Mouse (Mus musculus) heart, embryonic 13.5 days (tissue): ENCODE results near the gene Hacd3. TPM values are rescaled to one million over a fixed set of nuclear protein-coding genes. Genes with fewer than 3 reads are reported as not detected.

Experiments
- ATAC-seq: fragments of 200-750 bp; cut with Nextera tagmentation; 2 replicates; pipeline ENCODE4 v1.8.0; 2017; ENCODE audit warnings: moderate TSS enrichment; ENCODE audit not compliant: insufficient number of reproducible peaks, low FRiP score, low TSS enrichment; ENCODE audit errors: extremely low read depth
- H3K27ac ChIP-seq: fragments of 300-500 bp; sonication (generic); replicated peaks from 2 replicates; pipeline ENCODE4 v1.5.1; 2015; ENCODE audit warnings: moderate library complexity, mild to moderate bottlenecking, inconsistent platforms
- H3K27me3 ChIP-seq: fragments of 300-500 bp; sonication (generic); replicated peaks from 2 replicates; pipeline ENCODE4 v1.6.1; 2015; ENCODE audit warnings: mild to moderate bottlenecking, inconsistent platforms
- H3K36me3 ChIP-seq: fragments of 300-500 bp; sonication (generic); 2 replicates; pipeline ENCODE4 v1.6.1; 2015; ENCODE audit warnings: mild to moderate bottlenecking, inconsistent platforms
- H3K4me1 ChIP-seq: fragments of 300-500 bp; sonication (generic); 2 replicates; pipeline ENCODE4 v1.6.1; 2015; ENCODE audit warnings: inconsistent platforms
- H3K4me2 ChIP-seq: fragments of 300-500 bp; sonication (generic); 2 replicates; pipeline ENCODE4 v1.6.1; 2015; ENCODE audit warnings: inconsistent platforms, mild to moderate bottlenecking, moderate library complexity
- H3K4me3 ChIP-seq: fragments of 300-500 bp; sonication (generic); 2 replicates; pipeline ENCODE4 v1.5.1; 2015; ENCODE audit warnings: moderate library complexity, mild to moderate bottlenecking, inconsistent platforms
- H3K9ac ChIP-seq: fragments of 300-500 bp; sonication (generic); 2 replicates; pipeline ENCODE4 v1.6.1; 2015; ENCODE audit warnings: inconsistent platforms, mild to moderate bottlenecking, moderate library complexity
- H3K9me3 ChIP-seq: fragments of 300-500 bp; sonication (generic); 2 replicates; pipeline ENCODE4 v1.6.1; 2016; ENCODE audit warnings: inconsistent platforms
- WGBS: fragments of 180-500 bp; shearing (Covaris S2); methylation state at CpG from one replicate; pipeline ENCODE4 v1.1.7; 2015; ENCODE audit warnings: mixed read lengths; 5-methylcytosine and 5-hydroxymethylcytosine counted together
- polyA plus RNA-seq: library from polyadenylated mRNA; unstranded; fragments of >200 nt; fragmentation: Nextera tagmentation; extraction: Ambion mirVana; gene quantifications from 2 replicates; pipeline ENCODE4 v1.2.1, GENCODE M21; 2015

Hacd3 gene
- polyA plus RNA-seq, 1 experiment from 2014 or later: 51.7 TPM

DNA sequence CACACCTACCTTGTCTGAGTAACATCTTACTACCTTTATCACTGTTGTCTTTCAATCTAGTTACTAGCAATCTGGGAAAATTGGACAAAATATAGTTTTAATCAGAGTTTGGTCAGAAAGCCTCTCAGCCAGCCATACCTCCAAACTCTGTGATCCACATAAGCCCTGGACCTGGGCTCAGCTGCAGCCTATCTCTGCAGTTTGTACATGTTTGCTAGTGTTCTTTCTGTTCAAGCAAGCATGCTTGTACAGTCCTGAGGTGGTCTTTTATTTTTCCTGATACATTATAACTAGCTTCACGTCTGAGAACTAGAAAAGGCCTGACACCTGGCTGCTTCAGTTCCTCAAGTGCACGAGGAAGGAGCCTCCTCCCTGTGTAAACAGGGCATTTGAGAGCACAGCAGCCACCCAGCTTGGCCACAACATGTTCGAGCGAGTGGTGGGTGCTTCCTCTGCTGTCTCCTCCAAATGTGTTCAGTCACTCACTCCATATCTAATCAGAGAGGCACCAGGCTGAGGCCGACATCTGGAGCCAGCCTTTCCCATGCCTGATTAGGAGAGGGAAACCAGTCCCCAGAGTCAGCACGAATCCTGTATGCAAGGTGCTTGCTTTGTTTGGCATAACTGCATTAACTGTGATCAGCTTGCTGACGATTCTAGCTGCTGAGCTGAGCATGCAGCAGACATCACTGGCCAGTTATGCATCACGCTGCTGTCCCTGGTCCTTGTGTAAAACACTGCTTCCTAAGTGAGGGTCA, 36.3 kb downstream of the Hacd3 start:
- peaks cover 95% of the 10 kb centered on the region for H3K36me3 ChIP-seq
- H3K4me2 ChIP-seq: peak overlapping the region; percentile 24
- no peak for ATAC-seq
- peaks cover 46% of the 10 kb centered on the region for H3K4me1 ChIP-seq
- H3K9me3 ChIP-seq: no peaks in the 10 kb centered on the region
- H3K27me3 ChIP-seq: no peaks in the 10 kb centered on the region
- H3K27ac ChIP-seq: peak overlapping the region; percentile 81
- peak overlapping the region; percentile 60 for H3K9ac ChIP-seq
- 14% methylated on average over 8 of the region's 8 CpGs for WGBS
- H3K4me3 ChIP-seq: no peak overlapping the region

DNA sequence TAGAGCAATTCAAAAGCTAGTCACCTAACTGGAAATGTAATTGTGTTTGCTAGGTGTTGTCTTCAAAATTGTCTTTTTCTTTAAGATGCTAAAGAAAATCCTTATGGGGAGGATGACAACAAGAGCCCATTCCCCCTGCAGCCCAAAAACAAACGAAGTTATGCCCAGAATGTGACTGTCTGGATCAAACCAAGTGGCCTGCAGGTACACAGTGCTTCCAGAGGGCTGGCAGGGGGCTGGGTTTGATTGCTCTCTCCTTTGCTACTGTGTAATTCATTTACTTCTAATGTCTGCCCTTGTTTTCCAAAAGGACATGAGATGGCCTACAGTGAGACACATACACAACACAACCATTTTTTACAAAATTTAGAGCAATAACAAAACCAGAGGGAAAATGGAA, 39.6 kb downstream of the Hacd3 start:
- no peak for ATAC-seq
- Histone ChIP-seq H3K4me3 (no peak overlapping the region), H3K4me1 (peaks cover 28% of the 10 kb centered on the region), H3K36me3 (peaks cover 99% of the 10 kb centered on the region), H3K4me2 (no peak overlapping the region), H3K27ac (no peak overlapping the region), H3K27me3 (no peaks in the 10 kb centered on the region), H3K9ac (no peak overlapping the region), H3K9me3 (no peaks in the 10 kb centered on the region)
- 56% methylated on average over 1 of the region's 1 CpGs for WGBS

DNA sequence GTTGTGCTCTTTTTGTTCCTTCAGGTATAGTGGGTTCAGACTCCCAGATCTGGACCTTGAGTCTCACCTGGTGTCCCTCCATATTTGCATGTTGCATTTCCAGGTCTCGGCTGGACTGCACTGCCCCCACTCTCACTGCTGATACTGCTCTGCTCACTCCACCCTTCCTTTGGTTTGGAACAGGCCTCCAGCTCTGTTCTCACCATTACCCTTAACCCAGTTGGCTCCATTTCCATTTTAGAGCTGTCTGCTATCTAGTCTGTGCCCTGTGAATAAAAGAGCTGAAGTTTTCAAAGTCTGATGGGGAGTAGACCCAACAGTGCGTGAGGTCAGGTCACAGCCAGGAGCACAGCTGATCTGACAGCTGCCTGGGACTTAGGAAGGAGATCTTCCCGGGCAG, 40.9 kb downstream of the Hacd3 start:
- Histone ChIP-seq H3K4me2 (no peak overlapping the region), H3K4me1 (peaks cover 14% of the 10 kb centered on the region), H3K27ac (no peak overlapping the region), H3K9me3 (no peaks in the 10 kb centered on the region), H3K9ac (no peak overlapping the region), H3K27me3 (no peaks in the 10 kb centered on the region), H3K36me3 (peaks cover 99% of the 10 kb centered on the region), H3K4me3 (no peak overlapping the region)
- no peak for ATAC-seq
- 68% methylated on average over 3 of the region's 3 CpGs for WGBS

DNA sequence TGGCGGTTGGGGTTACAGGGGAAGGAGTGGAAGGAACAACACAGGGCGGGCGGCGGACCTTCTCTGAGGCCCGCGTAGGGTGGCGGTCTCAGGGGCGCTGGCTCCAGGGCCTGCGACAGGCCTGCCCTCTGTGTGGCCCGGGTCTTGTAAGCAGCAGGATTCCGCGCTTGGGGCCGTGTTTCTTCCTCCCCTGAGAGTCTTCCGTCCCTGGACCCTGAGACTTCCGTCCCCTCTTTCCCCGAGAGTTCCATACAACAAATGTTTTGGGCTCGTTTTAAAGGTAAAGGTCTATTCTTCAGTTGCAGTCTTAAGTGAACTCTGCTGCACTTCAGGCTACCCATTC, 60.5 kb downstream of the Hacd3 start:
- H3K27ac ChIP-seq: peak overlapping the region; percentile 90
- H3K9me3 ChIP-seq: no peaks in the 10 kb centered on the region
- peak overlapping the region; percentile 76 for H3K4me3 ChIP-seq
- peaks cover 22% of the 10 kb centered on the region for H3K4me1 ChIP-seq
- 1% methylated on average over 17 of the region's 17 CpGs for WGBS
- peak overlapping the region; percentile 87 for H3K4me2 ChIP-seq
- H3K36me3 ChIP-seq: peaks cover 40% of the 10 kb centered on the region
- no peaks in the 10 kb centered on the region for H3K27me3 ChIP-seq
- peak overlapping the region; percentile 92 for H3K9ac ChIP-seq
- ATAC-seq: no peak

DNA sequence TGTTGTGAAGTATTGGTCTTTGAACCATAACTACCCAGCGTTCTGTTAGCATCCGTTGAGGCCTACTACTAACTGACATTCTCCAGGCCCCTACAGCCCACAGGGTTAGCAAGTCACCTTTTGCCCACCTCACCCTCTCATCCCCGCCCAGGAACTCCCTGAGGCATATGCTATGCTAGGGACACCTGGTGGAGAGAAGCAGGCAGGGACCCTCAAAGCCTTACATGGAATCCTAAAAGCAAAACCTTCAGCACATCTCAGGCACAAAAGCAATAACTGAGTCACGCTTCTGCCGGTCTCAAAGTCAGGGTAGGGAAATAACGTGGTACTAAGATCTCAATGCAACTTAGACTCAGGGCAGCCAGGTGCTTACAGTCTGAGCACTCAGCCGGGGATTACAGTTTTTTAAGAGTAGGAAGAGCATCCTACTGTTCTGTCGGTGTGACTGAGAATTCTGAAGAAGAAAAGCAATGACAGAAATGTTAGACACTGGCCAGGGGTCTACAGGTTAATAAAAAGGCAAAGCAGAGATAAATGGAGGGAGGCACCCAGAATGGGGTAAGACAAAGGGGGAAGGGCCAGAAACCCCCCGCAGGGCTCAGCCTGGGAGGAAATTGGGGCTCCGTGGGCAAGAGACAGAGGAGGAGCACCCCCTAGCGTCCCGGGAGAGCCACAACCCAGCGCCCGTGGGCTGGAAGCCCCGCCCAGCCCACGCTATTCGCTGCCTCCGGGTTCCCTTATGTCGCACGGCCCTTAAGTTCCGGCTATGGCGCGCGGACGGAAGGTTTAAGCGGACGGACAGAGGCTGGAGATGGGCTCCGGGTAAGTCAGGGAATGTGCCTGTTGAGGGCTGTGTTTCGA, 61.1 kb downstream of the Hacd3 start, which contains the start of gene Ints14:
TSS of gene Ints14 (plus strand) at position 789 of the 861 bp plus-strand sequence.
- WGBS: 4% methylated on average over 29 of the region's 29 CpGs
- ATAC-seq: peak; percentile 95

DNA sequence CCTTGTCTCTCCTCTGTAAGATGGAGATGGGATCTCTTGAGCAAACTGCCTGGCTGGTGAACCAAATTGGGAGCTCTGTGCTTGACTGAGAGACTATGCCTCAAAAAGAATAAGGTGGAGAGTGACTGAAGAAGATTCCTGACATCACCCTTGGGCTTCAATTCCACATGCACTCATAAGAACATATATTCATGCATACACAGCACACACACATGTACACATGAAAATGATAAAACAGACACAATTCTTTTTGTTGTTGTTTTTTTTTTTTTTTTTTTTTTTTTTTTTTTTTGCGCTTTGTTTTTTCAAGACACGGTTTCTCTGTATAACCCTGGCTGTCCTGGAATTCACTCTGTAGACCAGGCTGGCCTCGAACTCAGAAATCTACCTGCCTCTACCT, 64.2 kb downstream of the Hacd3 start:
- peaks cover 18% of the 10 kb centered on the region for H3K27me3 ChIP-seq
- peaks cover 30% of the 10 kb centered on the region for H3K4me1 ChIP-seq
- ATAC-seq: no peak
- no peak overlapping the region for H3K4me2 ChIP-seq
- peaks cover 6% of the 10 kb centered on the region for H3K36me3 ChIP-seq
- no peak overlapping the region for H3K4me3 ChIP-seq
- H3K9me3 ChIP-seq: no peaks in the 10 kb centered on the region
- H3K27ac ChIP-seq: no peak overlapping the region
- H3K9ac ChIP-seq: no peak overlapping the region
- 78% methylated on average over 3 of the region's 3 CpGs for WGBS

More for the DNA sequence above, 61.1 kb downstream of the Hacd3 start, which contains the start of gene Ints14:
- H3K9ac ChIP-seq: peak within 1 kb of the TSS; percentile 92
- H3K4me2 ChIP-seq: peak within 1 kb of the TSS; percentile 87
- H3K4me3 ChIP-seq: peak within 1 kb of the TSS; percentile 76
- H3K9me3 ChIP-seq: no peaks in the 10 kb centered on the region
- H3K4me1 ChIP-seq: peaks cover 22% of the 10 kb centered on the region
- peaks cover 34% of the 10 kb centered on the region for H3K36me3 ChIP-seq
- H3K27me3 ChIP-seq: no peaks in the 10 kb centered on the region
- peak within 1 kb of the TSS; percentile 90 for H3K27ac ChIP-seq

DNA sequence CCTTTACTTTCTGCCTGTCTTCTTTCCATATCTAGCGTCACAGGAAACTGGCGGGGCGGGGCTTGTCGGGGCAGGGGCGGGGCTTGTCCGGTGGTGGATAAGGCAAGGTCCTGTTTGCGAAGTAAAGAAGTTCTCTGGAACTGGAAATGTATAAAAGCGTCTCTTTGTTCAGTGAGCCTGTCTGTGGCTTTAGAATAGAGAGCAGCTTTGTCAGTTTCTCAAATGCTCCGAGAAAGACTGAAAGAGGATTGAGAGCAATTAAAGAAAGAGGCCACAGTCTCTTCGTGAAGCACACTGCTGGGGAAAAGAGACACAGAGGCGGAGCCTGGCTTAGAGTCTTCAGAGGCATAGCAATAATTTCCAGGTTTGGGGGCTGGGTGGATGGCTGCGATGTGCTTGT, 65.2 kb downstream of the Hacd3 start:
- H3K9ac ChIP-seq: no peak overlapping the region
- peak overlapping the region; percentile 61 for H3K27ac ChIP-seq
- H3K4me1 ChIP-seq: peaks cover 23% of the 10 kb centered on the region
- H3K4me2 ChIP-seq: peak overlapping the region; percentile 46
- ATAC-seq: no peak
- no peaks in the 10 kb centered on the region for H3K36me3 ChIP-seq
- H3K4me3 ChIP-seq: peak overlapping the region; percentile 23; the same call in 1 of the 2 replicates
- H3K9me3 ChIP-seq: no peaks in the 10 kb centered on the region
- peaks cover 28% of the 10 kb centered on the region for H3K27me3 ChIP-seq
- WGBS: 23% methylated on average over 12 of the region's 12 CpGs

DNA sequence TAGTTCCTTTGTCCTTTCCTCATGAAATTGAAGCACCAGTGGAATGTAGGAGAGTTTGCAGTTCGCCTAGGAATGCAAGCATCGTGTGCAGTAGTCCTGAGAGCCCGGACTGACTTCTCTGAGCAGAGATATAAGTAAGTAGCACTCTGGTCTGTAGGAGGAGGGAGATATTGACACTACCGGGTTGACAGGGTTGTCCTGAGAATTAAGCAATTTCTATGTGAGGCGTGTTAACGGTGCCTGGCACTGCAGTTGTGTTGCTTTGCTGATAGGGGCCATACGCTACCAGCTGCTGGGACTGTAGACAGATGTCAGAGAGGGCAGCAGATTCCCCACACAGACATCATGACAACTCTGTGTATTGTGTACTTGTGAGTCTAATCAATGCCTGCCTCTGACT, 68.3 kb downstream of the Hacd3 start:
- Histone ChIP-seq H3K9me3 (no peaks in the 10 kb centered on the region), H3K27me3 (peaks cover 59% of the 10 kb centered on the region), H3K4me2 (no peak overlapping the region), H3K9ac (no peak overlapping the region), H3K4me3 (no peak overlapping the region), H3K4me1 (peaks cover 14% of the 10 kb centered on the region), H3K36me3 (no peaks in the 10 kb centered on the region), H3K27ac (no peak overlapping the region)
- 38% methylated on average over 7 of the region's 7 CpGs for WGBS
- no peak for ATAC-seq

DNA sequence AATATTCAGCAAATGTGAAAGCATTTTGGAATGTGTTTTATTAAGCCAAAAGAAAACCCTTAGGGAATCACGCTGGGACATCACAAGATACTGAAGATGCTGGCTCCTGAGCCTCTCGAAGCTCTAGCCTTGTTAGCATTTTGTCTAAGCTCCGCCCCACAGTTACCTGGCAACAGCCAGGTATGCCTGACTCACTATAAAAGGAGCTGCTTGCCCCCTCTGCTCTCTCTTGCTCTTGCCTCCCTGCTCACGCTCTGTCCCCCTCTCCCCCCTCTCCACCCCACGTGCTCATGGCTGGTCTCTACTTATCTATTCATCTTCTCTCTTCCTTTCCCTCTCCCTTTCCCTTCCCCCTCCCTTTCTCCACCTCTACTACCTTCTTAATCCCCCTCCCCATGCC, 69.4 kb downstream of the Hacd3 start:
- Histone ChIP-seq H3K27me3 (peaks cover 68% of the 10 kb centered on the region), H3K9ac (no peak overlapping the region), H3K4me1 (peaks cover 14% of the 10 kb centered on the region), H3K27ac (no peak overlapping the region), H3K4me3 (no peak overlapping the region), H3K4me2 (no peak overlapping the region), H3K36me3 (no peaks in the 10 kb centered on the region), H3K9me3 (no peaks in the 10 kb centered on the region)
- no peak for ATAC-seq
- 18% methylated on average over 5 of the region's 5 CpGs for WGBS

DNA sequence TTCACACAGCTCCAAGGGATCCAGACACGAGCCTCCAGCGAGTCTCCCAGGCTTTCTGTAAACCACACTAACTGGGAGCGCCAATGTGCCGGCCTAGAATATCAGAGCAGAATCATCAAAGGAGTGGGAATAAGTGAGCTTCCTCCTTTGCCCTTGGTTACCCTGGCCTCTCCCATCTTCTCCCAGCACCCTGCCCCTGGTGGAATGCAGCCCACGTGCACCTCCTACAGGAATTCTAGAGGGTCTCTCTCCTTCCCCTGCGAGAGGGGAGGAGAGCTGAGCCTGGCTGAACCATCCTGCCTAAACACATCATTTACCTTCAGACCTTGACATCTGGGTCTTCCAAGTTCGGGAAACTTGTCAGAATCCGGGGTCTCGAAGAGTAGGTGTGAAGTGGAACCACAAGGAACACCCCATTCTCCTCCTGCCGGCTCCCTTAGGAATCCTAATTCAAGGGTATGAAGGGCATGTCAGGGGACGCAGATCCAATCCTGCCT, 70.3 kb downstream of the Hacd3 start, which contains the start of gene Slc24a1:
TSS of gene Slc24a1 (minus strand) at position 447 of the 497 bp plus-strand sequence.
- no peak within 1 kb of the TSS for H3K27ac ChIP-seq
- no peak within 1 kb of the TSS for H3K4me3 ChIP-seq
- peaks cover 73% of the 10 kb centered on the region for H3K27me3 ChIP-seq
- 32% methylated on average over 11 of the region's 11 CpGs for WGBS
- peaks cover 11% of the 10 kb centered on the region for H3K4me1 ChIP-seq
- no peaks in the 10 kb centered on the region for H3K36me3 ChIP-seq
- no peak within 1 kb of the TSS for H3K4me2 ChIP-seq
- H3K9ac ChIP-seq: no peak within 1 kb of the TSS
- ATAC-seq: no peak
- H3K9me3 ChIP-seq: no peaks in the 10 kb centered on the region

DNA sequence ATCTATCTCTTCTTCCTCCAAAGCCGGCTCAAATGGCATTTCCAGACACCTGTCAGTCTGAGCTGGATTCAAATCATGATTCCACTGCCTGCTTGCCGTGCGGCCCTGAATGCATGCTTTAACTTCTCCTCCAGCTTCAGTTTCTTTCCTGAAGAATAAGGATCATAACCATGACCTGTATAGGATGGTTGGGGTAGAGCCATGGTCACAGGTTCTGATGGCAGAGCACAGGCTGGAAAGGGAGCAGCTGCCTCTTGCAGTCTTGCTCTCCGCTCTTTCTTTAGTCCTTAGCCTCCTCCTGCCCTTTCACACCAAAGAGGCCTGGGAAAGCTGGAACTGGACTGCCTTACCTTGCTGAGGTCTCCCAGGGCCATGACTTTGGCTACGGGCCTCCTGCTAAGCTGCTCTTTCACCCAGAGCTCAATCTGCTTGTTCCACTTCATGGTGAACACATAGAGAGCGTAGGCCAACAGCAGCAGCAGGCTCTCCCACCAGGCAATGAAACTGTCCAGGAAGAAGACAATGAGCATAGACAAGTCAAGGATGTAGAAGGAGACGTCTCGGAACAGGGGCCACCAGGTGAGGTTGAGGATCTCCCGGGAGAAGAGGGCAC, 73.9 kb downstream of the Hacd3 start:
- H3K36me3 ChIP-seq: no peaks in the 10 kb centered on the region
- no peak for ATAC-seq
- H3K9ac ChIP-seq: no peak overlapping the region
- peaks cover 80% of the 10 kb centered on the region for H3K27me3 ChIP-seq
- H3K4me1 ChIP-seq: peaks cover 14% of the 10 kb centered on the region
- no peak overlapping the region for H3K4me3 ChIP-seq
- 72% methylated on average over 9 of the region's 9 CpGs for WGBS
- H3K4me2 ChIP-seq: no peak overlapping the region
- H3K9me3 ChIP-seq: no peaks in the 10 kb centered on the region
- H3K27ac ChIP-seq: no peak overlapping the region
